ENCODE assay signal across 24 mouse cellular contexts in the genomic region with DNA sequence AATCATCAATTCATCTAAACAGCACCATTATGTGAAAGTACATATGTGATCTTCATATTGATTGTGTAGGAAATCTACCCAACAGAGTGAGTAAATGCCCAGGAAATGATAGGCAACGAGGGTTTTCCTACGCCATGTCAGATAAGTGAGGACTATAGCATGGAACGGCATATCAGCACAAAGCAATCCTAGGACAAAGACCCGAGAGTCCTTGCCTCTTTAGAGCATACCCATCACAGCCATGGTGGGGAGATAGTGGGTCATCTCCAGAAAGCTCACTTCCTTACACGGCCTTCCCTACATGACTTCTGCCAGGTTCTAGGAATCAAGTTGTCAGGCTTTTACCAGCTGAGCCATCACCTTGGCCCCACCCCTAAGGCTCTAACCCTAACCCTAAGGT.
"Had no signal": no experiment of that assay in that cellular context is flagged by ENCODE, and none has a peak within 500 bp of the region (broad histone marks: within the 10 kb centered on the region; RNA-seq: fewer than 3 reads in every experiment).

No protein-coding gene starts in this region.

- H3K9ac ChIP-seq: heart, embryonic 13.5 days; heart, embryonic 15.5 days; hindbrain, embryonic 13.5 days; hindbrain, embryonic 15.5 days; limb, embryonic 12.5 days; liver, embryonic 13.5 days; liver, embryonic 15.5 days had no signal

- H3K9me3 ChIP-seq: heart, embryonic 13.5 days; heart, embryonic 15.5 days; hindbrain, embryonic 13.5 days; hindbrain, embryonic 15.5 days; limb, embryonic 10.5 days; limb, embryonic 12.5 days; liver, embryonic 13.5 days; liver, embryonic 15.5 days had no signal

- H3K4me2 ChIP-seq: heart, embryonic 13.5 days; heart, embryonic 15.5 days; hindbrain, embryonic 13.5 days; hindbrain, embryonic 15.5 days; limb, embryonic 12.5 days; liver, embryonic 11.5 days; liver, embryonic 13.5 days; liver, embryonic 15.5 days had no signal

- DNase-seq: gastrocnemius, adult 2 months; gastrocnemius, postnatal 10 days; gastrocnemius, postnatal 25 days; heart, adult 2 months; heart, postnatal 14 days; heart, postnatal 36 days; kidney, adult 18-20 months; kidney, adult 8-10 months; kidney, postnatal 10 days; kidney, postnatal 25 days; kidney, postnatal 4 days; liver; liver, embryonic 13.5 days had no signal

- H3K4me1 ChIP-seq: heart, embryonic 13.5 days; heart, embryonic 15.5 days; hindbrain, embryonic 15.5 days; liver, embryonic 13.5 days; liver, embryonic 15.5 days had no signal

- H3K27ac ChIP-seq: gastrocnemius, adult 2 months; heart, adult 2 months; heart, embryonic 13.5 days; heart, embryonic 15.5 days; hindbrain, embryonic 13.5 days; hindbrain, embryonic 15.5 days; hindbrain, postnatal 0 days; layer of hippocampus, adult 2 months; left cerebral cortex, adult 2 months; limb, embryonic 10.5 days; limb, embryonic 12.5 days; liver, embryonic 13.5 days; liver, embryonic 15.5 days had no signal

- H3K36me3 ChIP-seq: heart, embryonic 13.5 days; heart, embryonic 15.5 days; hindbrain, embryonic 15.5 days; limb, embryonic 10.5 days; limb, embryonic 12.5 days; liver, embryonic 13.5 days; liver, embryonic 15.5 days had no signal

- H3K27me3 ChIP-seq: heart, embryonic 13.5 days; heart, embryonic 15.5 days; hindbrain, embryonic 13.5 days; hindbrain, embryonic 15.5 days; limb, embryonic 12.5 days; liver, embryonic 13.5 days; liver, embryonic 15.5 days had no signal

- H3K4me3 ChIP-seq: gastrocnemius, adult 2 months; heart, adult 2 months; heart, embryonic 13.5 days; heart, embryonic 15.5 days; hindbrain, embryonic 13.5 days; hindbrain, embryonic 15.5 days; layer of hippocampus, adult 2 months; left cerebral cortex, adult 2 months; limb, embryonic 10.5 days; limb, embryonic 12.5 days; liver, embryonic 13.5 days; liver, embryonic 15.5 days had no signal

- ATAC-seq: hindbrain, postnatal 0 days had no signal
